Mouse (Mus musculus): Measurements from ENCODE around the gene Eif4e1b. TPM values are rescaled to one million over a fixed set of nuclear protein-coding genes. Genes with fewer than 3 reads are reported as not detected.

Gene Eif4e1b
- polyA plus RNA-seq, 1 experiment from 2014 or later, result not detected

DNA sequence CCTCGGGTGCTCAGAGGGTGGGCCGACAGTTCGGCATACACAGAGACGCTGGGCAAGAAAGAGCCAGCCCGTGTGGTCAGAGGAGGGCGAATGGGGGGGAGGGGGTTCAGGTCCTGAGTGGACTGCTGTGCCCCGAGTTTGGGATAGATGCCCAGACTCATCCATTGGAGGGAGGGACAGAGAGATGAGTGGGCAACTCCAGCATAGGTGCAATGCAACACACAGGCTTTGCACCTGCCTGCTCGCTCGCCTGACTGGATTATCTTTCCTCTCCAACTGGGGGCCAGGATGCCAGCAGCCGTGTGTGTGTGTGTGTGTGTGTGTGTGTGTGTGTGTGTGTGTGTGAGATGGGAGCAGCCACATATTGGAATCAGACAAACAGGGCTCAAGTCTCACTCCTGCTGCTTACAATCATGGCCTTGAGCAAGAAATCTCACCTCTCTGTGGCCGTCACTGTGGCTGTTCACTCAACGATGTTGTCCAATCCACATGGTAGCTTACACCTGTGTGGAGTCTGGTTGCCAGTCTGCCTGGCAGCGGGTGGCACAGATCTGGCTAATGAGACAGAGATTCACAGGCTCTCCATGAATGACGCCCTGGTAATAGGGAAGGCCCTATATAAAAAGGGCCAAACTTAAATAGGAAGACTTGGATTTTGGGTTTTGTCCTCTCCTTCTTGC is 52.7 kb downstream of the Eif4e1b start:
- no peak overlapping the region for H3K4me3 ChIP-seq
- no peaks in the 10 kb centered on the region for H3K36me3 ChIP-seq
- H3K9me3 ChIP-seq (replicated peaks), result no peaks in the 10 kb centered on the region
- no peak for ATAC-seq (replicated peaks; ENCODE audit: insufficient number of reproducible peaks, insufficient read depth, low FRiP score, low read depth)
- no peaks in the 10 kb centered on the region for H3K4me1 ChIP-seq (replicated peaks)
- no peak overlapping the region for H3K27ac ChIP-seq
- peaks cover 5% of the 10 kb centered on the region for H3K27me3 ChIP-seq
- no peak overlapping the region for H3K4me2 ChIP-seq
- 75% methylated on average over 14 of the region's 14 CpGs for WGBS
- no peak overlapping the region for H3K9ac ChIP-seq

GRCm38 (mm10) chr13:54837061-54837460 is 53.3 kb downstream of the Eif4e1b start:
- no peak overlapping the region for H3K4me2 ChIP-seq
- H3K9ac ChIP-seq, result no peak overlapping the region
- peaks cover 5% of the 10 kb centered on the region for H3K27me3 ChIP-seq
- no peaks in the 10 kb centered on the region for H3K36me3 ChIP-seq
- H3K27ac ChIP-seq, result no peak overlapping the region
- no peaks in the 10 kb centered on the region for H3K4me1 ChIP-seq (replicated peaks)
- ATAC-seq (replicated peaks; ENCODE audit: insufficient number of reproducible peaks, insufficient read depth, low FRiP score, low read depth), result no peak
- 60% methylated on average over 5 of the region's 5 CpGs for WGBS
- no peak overlapping the region for H3K4me3 ChIP-seq
- no peaks in the 10 kb centered on the region for H3K9me3 ChIP-seq (replicated peaks)

DNA sequence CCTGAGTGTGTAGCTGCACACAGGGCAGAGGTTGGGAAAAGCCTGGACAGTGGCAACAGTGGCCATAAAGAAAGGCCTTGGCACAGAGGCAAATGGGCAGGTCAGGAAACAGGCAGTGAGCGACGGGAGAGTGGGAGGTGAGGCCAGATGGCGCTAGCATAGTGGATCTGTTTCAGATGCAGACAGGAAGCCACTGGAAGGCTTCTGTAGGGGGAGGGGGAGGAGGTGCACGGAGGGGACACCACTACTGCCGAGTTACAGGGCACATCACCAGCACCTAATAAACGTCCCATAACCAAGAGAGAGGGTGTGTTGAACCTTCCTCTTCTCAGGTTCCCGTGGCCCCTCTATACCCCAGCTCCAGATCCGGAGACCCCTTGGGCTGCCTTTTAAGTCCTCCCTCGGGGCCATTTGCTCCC is 53.7 kb downstream of the Eif4e1b start:
- ATAC-seq (replicated peaks; ENCODE audit: insufficient number of reproducible peaks, insufficient read depth, low FRiP score, low read depth), result no peak
- no peak overlapping the region for H3K9ac ChIP-seq
- H3K4me2 ChIP-seq, result no peak overlapping the region
- no peak overlapping the region for H3K27ac ChIP-seq
- no peak overlapping the region for H3K4me3 ChIP-seq
- H3K4me1 ChIP-seq (replicated peaks), result no peaks in the 10 kb centered on the region
- H3K27me3 ChIP-seq, result peaks cover 5% of the 10 kb centered on the region
- no peaks in the 10 kb centered on the region for H3K9me3 ChIP-seq (replicated peaks)
- H3K36me3 ChIP-seq, result no peaks in the 10 kb centered on the region
- WGBS, result 11% methylated on average over 9 of the region's 9 CpGs

Other genes with a start within 250 kb of the Eif4e1b start
- gene 4833439L19Rik, start 218.6 kb upstream of the Eif4e1b start, polyA plus RNA-seq (2015; fragmentation: Nextera tagmentation; extraction: Ambion mirVana), result 111 and 124 TPM in 2 replicates
- 16.4 and 21.1 TPM in 2 replicates for gene Arl10, start 209.0 kb upstream of the Eif4e1b start, polyA plus RNA-seq (2015; fragmentation: Nextera tagmentation; extraction: Ambion mirVana)
- 45.5 and 52.0 TPM in 2 replicates for gene Nop16, start 193.9 kb upstream of the Eif4e1b start, polyA plus RNA-seq (2015; fragmentation: Nextera tagmentation; extraction: Ambion mirVana)
- gene Higd2a, start 193.8 kb upstream of the Eif4e1b start, polyA plus RNA-seq (2015; fragmentation: Nextera tagmentation; extraction: Ambion mirVana), result 246 and 315 TPM in 2 replicates
- gene Cltb, start 172.7 kb upstream of the Eif4e1b start, polyA plus RNA-seq (2015; fragmentation: Nextera tagmentation; extraction: Ambion mirVana), result 47.1 and 55.7 TPM in 2 replicates
- 38.3 and 48.9 TPM in 2 replicates for gene Faf2, start 162.2 kb upstream of the Eif4e1b start, polyA plus RNA-seq (2015; fragmentation: Nextera tagmentation; extraction: Ambion mirVana)
- 48.8 and 52.9 TPM in 2 replicates for gene Rnf44, start 90.1 kb upstream of the Eif4e1b start, polyA plus RNA-seq (2015; fragmentation: Nextera tagmentation; extraction: Ambion mirVana)
- 0.04 and 0.06 TPM in 2 replicates for gene Cdhr2, start 82.5 kb upstream of the Eif4e1b start, polyA plus RNA-seq (2015; fragmentation: Nextera tagmentation; extraction: Ambion mirVana)
- 0.05 and 0.32 TPM in 2 replicates for gene Gprin1, start 34.1 kb upstream of the Eif4e1b start, polyA plus RNA-seq (2015; fragmentation: Nextera tagmentation; extraction: Ambion mirVana)
- not detected in 2 replicates for gene Sncb, start 17.4 kb upstream of the Eif4e1b start, polyA plus RNA-seq (2015; fragmentation: Nextera tagmentation; extraction: Ambion mirVana)
- gene Tspan17, start 5.4 kb downstream of the Eif4e1b start, polyA plus RNA-seq (2015; fragmentation: Nextera tagmentation; extraction: Ambion mirVana), result 4.4 and 7.3 TPM in 2 replicates
- 1.3 and 2.8 TPM in 2 replicates for gene Unc5a, start 165.4 kb downstream of the Eif4e1b start, polyA plus RNA-seq (2015; fragmentation: Nextera tagmentation; extraction: Ambion mirVana)
- gene Hk3, start 237.4 kb downstream of the Eif4e1b start, polyA plus RNA-seq (2015; fragmentation: Nextera tagmentation; extraction: Ambion mirVana), result 0.86 and 1.2 TPM in 2 replicates